Mouse (Mus musculus): ENCODE measurements around the gene Pfn5. TPM values are rescaled to one million over a fixed set of nuclear protein-coding genes. Genes with fewer than 3 reads are reported as not detected.
"Not testable (repeated sequence)": the region's sequence is repeated elsewhere in the genome, so short reads cannot be mapped to it uniquely, and the experiment has no call there.

The Pfn5 gene
- not detected in 2 replicates for total RNA-seq (2021)
- long read RNA-seq, experiment 1, result 0 reads
- long read RNA-seq, experiment 2, result 0 reads

- DNase-seq, result no peak
Observed at GRCm38 (mm10) chrX:95557887-95558286, at the start of gene Pfn5, which contains the start of gene Asb12. Gene Pfn5 (plus strand): TSS chrX:95558104. Gene Asb12 (minus strand): TSS chrX:95557987.

- no peak for DNase-seq
Observed at GRCm38 (mm10) chrX:95523883-95524282, 34.0 kb upstream of the Pfn5 start.

- no peak for DNase-seq
Observed at GRCm38 (mm10) chrX:95525166-95525565, 32.7 kb upstream of the Pfn5 start.

- not testable (repeated sequence) for DNase-seq
Observed at GRCm38 (mm10) chrX:95535493-95535892, 22.4 kb upstream of the Pfn5 start.

- DNase-seq, result no peak
Observed at GRCm38 (mm10) chrX:95554321-95554720, 3.6 kb upstream of the Pfn5 start.

GRCm38 (mm10) chrX:95600609-95601008, 42.7 kb downstream of the Pfn5 start:
- no peak for DNase-seq

Other genes with a start within 250 kb of the Pfn5 start
- 10.2 and 11.8 TPM in 2 replicates for gene Amer1, start 113.2 kb upstream of the Pfn5 start, total RNA-seq (2021)
- gene Asb12, start 117 bp upstream of the Pfn5 start, total RNA-seq (2021), result 0.37 TPM in 1 of 2 replicates, not detected in the other
- 3.8 and 3.9 TPM in 2 replicates for gene Zc4h2, start 100.4 kb downstream of the Pfn5 start, total RNA-seq (2021)
- 3.0 and 3.5 TPM in 2 replicates for gene Zc3h12b, start 153.6 kb downstream of the Pfn5 start, total RNA-seq (2021)

Data from adrenal gland, postnatal 14 days (tissue).